ENCODE assay signal across 31 mouse cellular contexts in genomic region chr6:27836159-27836558, GRCm38 (mm10).
"Had no signal": no experiment of that assay in that cellular context is flagged by ENCODE, and none has a peak within 500 bp of the region (broad histone marks: within the 10 kb centered on the region; RNA-seq: fewer than 3 reads in every experiment).

No protein-coding gene starts in this region.

- DNase-seq: heart, postnatal 10 days; heart, postnatal 14 days; heart, postnatal 36 days; heart, postnatal 4 days; kidney, adult 11 months; kidney, adult 18-20 months; kidney, adult 2 months; kidney, adult 8-10 months; kidney, adult 9 months; kidney, postnatal 10 days; kidney, postnatal 14 days; kidney, postnatal 25 days; kidney, postnatal 36 days; kidney, postnatal 4 days; layer of hippocampus, adult 9-11 months; layer of hippocampus, postnatal 36 days had no signal

- H3K27me3 ChIP-seq: heart, embryonic 12.5 days; heart, embryonic 13.5 days; heart, embryonic 15.5 days; hindbrain, embryonic 12.5 days; hindbrain, embryonic 13.5 days; hindbrain, embryonic 15.5 days; intestine, embryonic 15.5 days; kidney, embryonic 15.5 days had no signal

- H3K4me1 ChIP-seq: heart, embryonic 12.5 days; heart, embryonic 13.5 days; heart, embryonic 15.5 days; hindbrain, embryonic 10.5 days; hindbrain, embryonic 12.5 days; hindbrain, embryonic 13.5 days; hindbrain, embryonic 15.5 days; intestine, embryonic 15.5 days; kidney, embryonic 15.5 days had no signal

- H3K9me3 ChIP-seq: heart, embryonic 12.5 days; heart, embryonic 13.5 days; heart, embryonic 15.5 days; hindbrain, embryonic 10.5 days; hindbrain, embryonic 12.5 days; hindbrain, embryonic 13.5 days; hindbrain, embryonic 15.5 days; intestine, embryonic 15.5 days; kidney, embryonic 15.5 days had no signal

- H3K27ac ChIP-seq: heart, embryonic 13.5 days; heart, embryonic 15.5 days; hindbrain, embryonic 10.5 days; hindbrain, embryonic 12.5 days; hindbrain, embryonic 13.5 days; hindbrain, embryonic 14.5 days; hindbrain, embryonic 15.5 days; hindbrain, postnatal 0 days; intestine, embryonic 15.5 days; kidney, embryonic 15.5 days; kidney, postnatal 0 days; layer of hippocampus, adult 2 months; left cerebral cortex, adult 2 months had no signal

- H3K4me3 ChIP-seq: heart, embryonic 12.5 days; heart, embryonic 13.5 days; heart, embryonic 15.5 days; hindbrain, embryonic 10.5 days; hindbrain, embryonic 12.5 days; hindbrain, embryonic 13.5 days; hindbrain, embryonic 15.5 days; intestine, embryonic 15.5 days; kidney, embryonic 15.5 days; layer of hippocampus, adult 2 months; left cerebral cortex, adult 2 months had no signal

- H3K4me2 ChIP-seq: heart, embryonic 11.5 days; heart, embryonic 12.5 days; heart, embryonic 13.5 days; heart, embryonic 15.5 days; hindbrain, embryonic 12.5 days; hindbrain, embryonic 13.5 days; hindbrain, embryonic 14.5 days; hindbrain, embryonic 15.5 days; intestine, embryonic 15.5 days; kidney, embryonic 15.5 days had no signal

- H3K36me3 ChIP-seq: heart, embryonic 12.5 days; heart, embryonic 13.5 days; heart, embryonic 15.5 days; hindbrain, embryonic 10.5 days; hindbrain, embryonic 12.5 days; hindbrain, embryonic 13.5 days; hindbrain, embryonic 15.5 days; intestine, embryonic 15.5 days; kidney, embryonic 15.5 days had no signal

- H3K9ac ChIP-seq: heart, embryonic 12.5 days; heart, embryonic 13.5 days; heart, embryonic 15.5 days; hindbrain, embryonic 12.5 days; hindbrain, embryonic 13.5 days; hindbrain, embryonic 14.5 days; hindbrain, embryonic 15.5 days; intestine, embryonic 15.5 days; kidney, embryonic 15.5 days had no signal
